20 mouse cellular contexts compared by ENCODE assay signal in genomic region chr4:135698498-135698897, GRCm38 (mm10). TPM values are rescaled to one million over a fixed set of nuclear protein-coding genes. Genes with fewer than 3 reads are reported as not detected.
DNase-seq lines count a peak whose midpoint lies in the region; ATAC-seq and TF ChIP-seq lines count a peak whose summit lies in the region.
"Had no signal": no experiment of that assay in that cellular context is flagged by ENCODE, and none has a peak within 500 bp of the region (broad histone marks: within the 10 kb centered on the region; RNA-seq: fewer than 3 reads in every experiment).

No protein-coding gene starts in this region.

- DNase-seq in embryonic facial prominence, embryonic 10.5 days (ENCODE audit: low spot score), result no peak
- DNase-seq in hindbrain, embryonic 14.5 days (ENCODE audit: low spot score), result no peak
- no peak for DNase-seq in hindbrain, embryonic 11.5 days (ENCODE audit: low spot score)
- no peak for DNase-seq in testis, postnatal 10 days (ENCODE audit: low spot score)
- DNase-seq in testis, postnatal 14 days (ENCODE audit: low spot score), result peak; percentile 56
- no peak for DNase-seq in liver
- DNase-seq: adrenal gland, postnatal 36 days; cerebellum, postnatal 14 days; embryo, embryonic 11 days; heart, postnatal 14 days; layer of hippocampus, postnatal 36 days had no signal

- no peak overlapping the region for H3K9ac ChIP-seq in embryonic facial prominence, embryonic 13.5 days
- H3K9ac ChIP-seq in hindbrain, embryonic 14.5 days, result no peak overlapping the region
- no peak overlapping the region for H3K9ac ChIP-seq in hindbrain, embryonic 11.5 days (ENCODE audit: low read depth, low read length)
- H3K9ac ChIP-seq: forebrain, embryonic 13.5 days; intestine, embryonic 15.5 days; kidney, embryonic 15.5 days; liver, embryonic 15.5 days had no signal

- H3K4me1 ChIP-seq in embryonic facial prominence, embryonic 13.5 days, result 0 out of 2 replicates have a peak, but pooled peaks cover 4% of the 10 kb centered on the region
- peaks cover 7% of the 10 kb centered on the region for H3K4me1 ChIP-seq in embryonic facial prominence, embryonic 10.5 days
- no peaks in the 10 kb centered on the region for H3K4me1 ChIP-seq in hindbrain, embryonic 14.5 days (replicated peaks; ENCODE audit: control insufficient read depth, insufficient read depth, low read length)
- H3K4me1 ChIP-seq in hindbrain, embryonic 11.5 days (replicated peaks; ENCODE audit: control insufficient read depth, insufficient read depth, low read length), result no peaks in the 10 kb centered on the region
- peaks cover 10% of the 10 kb centered on the region for H3K4me1 ChIP-seq in testis, adult 2 months (ENCODE audit: control insufficient read depth, insufficient read depth, low read length)
- H3K4me1 ChIP-seq: forebrain, embryonic 13.5 days; megakaryocyte, embryonic 14.5 days had no signal

- no peaks in the 10 kb centered on the region for H3K9me3 ChIP-seq in embryonic facial prominence, embryonic 13.5 days
- H3K9me3 ChIP-seq in embryonic facial prominence, embryonic 10.5 days, result peaks cover 3% of the 10 kb centered on the region; the same call in 1 of the 2 replicates
- no peaks in the 10 kb centered on the region for H3K9me3 ChIP-seq in hindbrain, embryonic 14.5 days (ENCODE audit: control insufficient read depth, low read length)
- H3K9me3 ChIP-seq in hindbrain, embryonic 11.5 days (ENCODE audit: control insufficient read depth, low read length), result no peaks in the 10 kb centered on the region
- H3K9me3 ChIP-seq: intestine, embryonic 15.5 days; kidney, embryonic 15.5 days; liver, embryonic 15.5 days had no signal

- H3K4me2 ChIP-seq in embryonic facial prominence, embryonic 13.5 days, result peak overlapping the region; percentile 27; the same call in 1 of the 2 replicates
- 0 out of 2 replicates have a peak overlapping the region, but pooled peaks have one; percentile 19 for H3K4me2 ChIP-seq in hindbrain, embryonic 14.5 days (replicated peaks)
- H3K4me2 ChIP-seq in hindbrain, embryonic 11.5 days (replicated peaks; ENCODE audit: low read depth, low read length), result no peak overlapping the region
- H3K4me2 ChIP-seq: intestine, embryonic 15.5 days; liver, embryonic 15.5 days had no signal

- 78% methylated on average over 7 of the region's 7 CpGs for WGBS in embryonic facial prominence, embryonic 13.5 days
- WGBS in embryonic facial prominence, embryonic 10.5 days, result 80% methylated on average over 7 of the region's 7 CpGs
- 84% methylated on average over 7 of the region's 7 CpGs for WGBS in hindbrain, embryonic 14.5 days
- 79% methylated on average over 7 of the region's 7 CpGs for WGBS in hindbrain, embryonic 11.5 days

- H3K27ac ChIP-seq in embryonic facial prominence, embryonic 13.5 days, result no peak overlapping the region
- H3K27ac ChIP-seq in embryonic facial prominence, embryonic 10.5 days (replicated peaks), result no peak overlapping the region
- no peak overlapping the region for H3K27ac ChIP-seq in hindbrain, embryonic 14.5 days
- no peak overlapping the region for H3K27ac ChIP-seq in hindbrain, embryonic 11.5 days (ENCODE audit: low read depth, low read length)
- H3K27ac ChIP-seq in testis, adult 2 months (ENCODE audit: control insufficient read depth, insufficient read depth, low read depth, low read length), result no peak overlapping the region
- H3K27ac ChIP-seq: forebrain, embryonic 13.5 days; intestine, embryonic 15.5 days; kidney, embryonic 15.5 days; liver, embryonic 15.5 days had no signal

- H3K36me3 ChIP-seq in embryonic facial prominence, embryonic 13.5 days, result no peaks in the 10 kb centered on the region
- no peaks in the 10 kb centered on the region for H3K36me3 ChIP-seq in embryonic facial prominence, embryonic 10.5 days (replicated peaks)
- H3K36me3 ChIP-seq in hindbrain, embryonic 14.5 days (replicated peaks; ENCODE audit: control insufficient read depth, insufficient read depth), result no peaks in the 10 kb centered on the region
- H3K36me3 ChIP-seq in hindbrain, embryonic 11.5 days (ENCODE audit: control insufficient read depth, insufficient read depth, low read length), result no peaks in the 10 kb centered on the region
- no peaks in the 10 kb centered on the region for H3K36me3 ChIP-seq in testis, adult 2 months (ENCODE audit: control insufficient read depth, insufficient read depth, low read length)
- H3K36me3 ChIP-seq: intestine, embryonic 15.5 days; liver, embryonic 15.5 days had no signal

- H3K4me3 ChIP-seq in embryonic facial prominence, embryonic 13.5 days, result no peak overlapping the region
- H3K4me3 ChIP-seq in embryonic facial prominence, embryonic 10.5 days, result no peak overlapping the region
- 0 out of 2 replicates have a peak overlapping the region, but pooled peaks have one; percentile 13 for H3K4me3 ChIP-seq in hindbrain, embryonic 14.5 days (replicated peaks; ENCODE audit: low read length)
- no peak overlapping the region for H3K4me3 ChIP-seq in hindbrain, embryonic 11.5 days (ENCODE audit: low read depth, low read length)
- peak overlapping the region; percentile 26; the same call in 1 of the 2 replicates for H3K4me3 ChIP-seq in testis, adult 2 months (ENCODE audit: control insufficient read depth, low read depth, low read length)
- H3K4me3 ChIP-seq: forebrain, embryonic 13.5 days; intestine, embryonic 15.5 days; kidney, embryonic 15.5 days; liver, embryonic 15.5 days; megakaryocyte, embryonic 14.5 days had no signal

- no peaks in the 10 kb centered on the region for H3K27me3 ChIP-seq in embryonic facial prominence, embryonic 13.5 days
- no peaks in the 10 kb centered on the region for H3K27me3 ChIP-seq in embryonic facial prominence, embryonic 10.5 days (replicated peaks; ENCODE audit: low read depth, poor library complexity, severe bottlenecking)
- H3K27me3 ChIP-seq in hindbrain, embryonic 14.5 days (ENCODE audit: control insufficient read depth, insufficient read depth, low read length), result no peaks in the 10 kb centered on the region
- H3K27me3 ChIP-seq in hindbrain, embryonic 11.5 days (ENCODE audit: control insufficient read depth, insufficient read depth, low read length), result no peaks in the 10 kb centered on the region
- H3K27me3 ChIP-seq in testis, adult 2 months (ENCODE audit: control insufficient read depth, insufficient read depth, low read length), result no peaks in the 10 kb centered on the region
- H3K27me3 ChIP-seq: forebrain, embryonic 13.5 days; intestine, embryonic 15.5 days; kidney, embryonic 15.5 days had no signal

- no peak for TF ChIP-seq CTCF in testis, adult 2 months (IDR thresholded peaks at IDR 0.05; ENCODE audit: control insufficient read depth, insufficient read depth, insufficient replicate concordance, low read depth, low read length)

- ATAC-seq in embryonic facial prominence, embryonic 13.5 days (ENCODE audit: insufficient number of reproducible peaks, insufficient read depth, low FRiP score, low TSS enrichment, low read depth), result no peak
- no peak for ATAC-seq in hindbrain, embryonic 14.5 days (ENCODE audit: low FRiP score)
- no peak for ATAC-seq in hindbrain, embryonic 11.5 days (ENCODE audit: low FRiP score)
- ATAC-seq: forebrain, embryonic 13.5 days; intestine, embryonic 15.5 days; lung, postnatal 0 days had no signal

- no peak for TF ChIP-seq POLR2A in testis, adult 2 months (IDR thresholded peaks at IDR 0.05; ENCODE audit: control insufficient read depth, low read depth, low read length)

RNA-seq across cellular contexts. Expression of gene Ifnlr1, which starts 12.4 kb away (rescaled TPM):
- 1.8 TPM in 2 replicates for polyA plus RNA-seq in embryonic facial prominence, embryonic 13.5 days (2015; fragmentation: Nextera tagmentation; extraction: Ambion mirVana)
- polyA plus RNA-seq in embryonic facial prominence, embryonic 10.5 days (2016; fragmentation: Nextera tagmentation; extraction: Ambion mirVana), result 1.0 and 1.1 TPM in 2 replicates
- polyA plus RNA-seq in hindbrain, embryonic 14.5 days (2014; fragmentation: Nextera tagmentation; extraction: Ambion mirVana), result 0.25 and 0.54 TPM in 2 replicates
- polyA plus RNA-seq in hindbrain, embryonic 11.5 days (2014; fragmentation: Nextera tagmentation; extraction: Ambion mirVana), result 0.25 and 0.71 TPM in 2 replicates
- 0.43 and 0.67 TPM in 2 replicates for polyA plus RNA-seq in testis, adult 2 months (2012; rRNA removed)

RNA-seq across cellular contexts. Expression of gene Il22ra1, which starts 29.5 kb away (rescaled TPM):
- polyA plus RNA-seq in embryonic facial prominence, embryonic 13.5 days (2015; fragmentation: Nextera tagmentation; extraction: Ambion mirVana), result 0.17 and 0.18 TPM in 2 replicates
- polyA plus RNA-seq in embryonic facial prominence, embryonic 10.5 days (2016; fragmentation: Nextera tagmentation; extraction: Ambion mirVana), result 0.07 TPM in 1 of 2 replicates, not detected in the other
- polyA plus RNA-seq in hindbrain, embryonic 14.5 days (2014; fragmentation: Nextera tagmentation; extraction: Ambion mirVana), result not detected in 2 replicates
- not detected in 2 replicates for polyA plus RNA-seq in hindbrain, embryonic 11.5 days (2014; fragmentation: Nextera tagmentation; extraction: Ambion mirVana)
- polyA plus RNA-seq in testis, adult 2 months (2012; rRNA removed), result 0.17 TPM in 1 of 2 replicates, not detected in the other
- polyA plus RNA-seq: forebrain, embryonic 13.5 days; lung, postnatal 0 days; thymus, postnatal 0 days had no signal

Comparison
In these comparisons a context has a peak if more than half of its experiments do, and no peak if none do; other contexts are left out.
1. H3K4me3 ChIP-seq: peak in hindbrain, embryonic 14.5 days (single experiment) and testis, adult 2 months (single experiment); none in embryonic facial prominence, embryonic 13.5 days (single experiment), embryonic facial prominence, embryonic 10.5 days (single experiment) and hindbrain, embryonic 11.5 days (single experiment).